Mouse (Mus musculus) kidney, adult 2 months (tissue): ENCODE measurements around the gene Pidd1.

Source experiments
- CTCF ChIP-seq: fragments of 200-500 bp; conservative IDR thresholded peaks from 2 replicates; pipeline ENCODE4 v1.5.1; 2011; ENCODE audit warnings: low read depth, mild to moderate bottlenecking, control low read depth, low read length, moderate library complexity, mixed read lengths; ENCODE audit not compliant: insufficient read depth, insufficient read length
- POLR2A ChIP-seq: fragments of 200-500 bp; IDR thresholded peaks from one replicate; pipeline ENCODE4 v1.6.1; 2011; ENCODE audit warnings: low read depth, low read length, control low read depth

GRCm38 (mm10) chr7:141459301-141459711 is 15.5 kb upstream of the Pidd1 start:
- TF ChIP-seq CTCF: no peak
- no peak for TF ChIP-seq POLR2A
